Mouse (Mus musculus) MEL (cell line): ENCODE measurements at regions not wholly inside any gene's neighbourhood (a gene's known extent, or its start where the extent isn't known, plus 50 kb on each side); places are given as distances from the start of the nearest gene placed in this dataset.

Experiments
- DNase-seq: peaks from one replicate; pipeline ENCODE4 v3.0.0; 2011; ENCODE audit warnings: low read depth, low spot score
- H3K27ac ChIP-seq: 2 replicates; pipeline ENCODE4 v1.5.1; 2012; ENCODE audit warnings: low read depth, mild to moderate bottlenecking, control low read depth, low read length, moderate library complexity; ENCODE audit not compliant: control insufficient read depth
- H3K27me3 ChIP-seq, 2 experiments: fragments of 150-350 bp in 1 of 2; sonication (generic) in 1 of 2; 2 replicates each; pipeline ENCODE4 v1.6.1; 2012; ENCODE audit warnings: low read length in 2 of 2, mild to moderate bottlenecking in 2 of 2, improper control_type of control experiment in 1 of 2, moderate library complexity in 1 of 2; ENCODE audit not compliant: insufficient read depth in 2 of 2, control insufficient read depth in 1 of 2
- H3K36me3 ChIP-seq, 2 experiments: 2 replicates each; pipeline ENCODE4 v1.6.1; 2012 to 2014; ENCODE audit warnings: low read length in 2 of 2, improper control_type of control experiment in 1 of 2, inconsistent platforms in 1 of 2, mild to moderate bottlenecking in 1 of 2; ENCODE audit not compliant: insufficient read depth in 2 of 2, control insufficient read depth in 1 of 2
- H3K4me1 ChIP-seq, 2 experiments: fragments of 150-350 bp in 1 of 2; sonication (generic) in 1 of 2; 2 replicates each; pipeline ENCODE4 v1.6.1; 2012; ENCODE audit warnings: low read length in 2 of 2, improper control_type of control experiment in 1 of 2, mild to moderate bottlenecking in 1 of 2; ENCODE audit not compliant: insufficient read depth in 2 of 2, control insufficient read depth in 1 of 2
- H3K4me3 ChIP-seq, 2 experiments: fragments of 150-350 bp in 1 of 2; sonication (generic) in 1 of 2; 2 replicates each; pipeline ENCODE4 v1.5.1; 2012; ENCODE audit warnings: low read depth in 2 of 2, low read length in 2 of 2, mild to moderate bottlenecking in 2 of 2, moderate library complexity in 2 of 2, control low read depth in 1 of 2, improper control_type of control experiment in 1 of 2; ENCODE audit not compliant: control insufficient read depth in 1 of 2, insufficient read depth in 1 of 2
- H3K79me2 ChIP-seq: 2 replicates; pipeline ENCODE4 v1.6.1; 2012; ENCODE audit warnings: mild to moderate bottlenecking, low read length, moderate library complexity; ENCODE audit not compliant: control insufficient read depth, poor library complexity, insufficient read depth
- H3K9ac ChIP-seq: 2 replicates; pipeline ENCODE4 v1.6.1; 2012; ENCODE audit warnings: low read depth, mild to moderate bottlenecking, control low read depth, low read length, moderate library complexity; ENCODE audit not compliant: control insufficient read depth, poor library complexity, severe bottlenecking
- H3K9me3 ChIP-seq: fragments of 150-350 bp; sonication (generic); replicated peaks from 2 replicates; pipeline ENCODE4 v1.6.1; 2012; ENCODE audit warnings: mild to moderate bottlenecking, low read length, improper control_type of control experiment, moderate library complexity; ENCODE audit not compliant: insufficient read depth
- CHD2 ChIP-seq: IDR thresholded peaks from 2 replicates; pipeline ENCODE4 v1.6.1; 2011; ENCODE audit warnings: low read length, improper control_type of control experiment
- ETS1 ChIP-seq: IDR thresholded peaks from 2 replicates; pipeline ENCODE4 v1.6.1; 2012; ENCODE audit warnings: low read depth, mild to moderate bottlenecking, inconsistent platforms, low read length, improper control_type of control experiment, moderate library complexity
- GABPA ChIP-seq: IDR thresholded peaks from 2 replicates; pipeline ENCODE4 v1.6.1; 2012; ENCODE audit warnings: low read depth, mild to moderate bottlenecking, inconsistent platforms, low read length, improper control_type of control experiment, moderate library complexity
- GATA1 ChIP-seq: IDR thresholded peaks from 2 replicates; pipeline ENCODE4 v1.6.1; 2011; ENCODE audit warnings: low read depth, low read length, improper control_type of control experiment
- HCFC1 ChIP-seq: IDR thresholded peaks from 2 replicates; pipeline ENCODE4 v1.6.1; 2012; ENCODE audit warnings: low read depth, mild to moderate bottlenecking, inconsistent platforms, low read length, improper control_type of control experiment, moderate library complexity
- JUND ChIP-seq: IDR thresholded peaks from 2 replicates; pipeline ENCODE4 v1.6.1; 2011; ENCODE audit warnings: low read depth, mild to moderate bottlenecking, improper control_type of control experiment, low read length
- MAX ChIP-seq: IDR thresholded peaks from 2 replicates; pipeline ENCODE4 v1.6.1; 2011; ENCODE audit warnings: low read length, improper control_type of control experiment
- MAZ ChIP-seq: IDR thresholded peaks from 2 replicates; pipeline ENCODE4 v1.6.1; 2012; ENCODE audit warnings: low read depth, mild to moderate bottlenecking, inconsistent platforms, low read length, improper control_type of control experiment
- MXI1 ChIP-seq: IDR thresholded peaks from 2 replicates; pipeline ENCODE4 v1.6.1; 2011; ENCODE audit warnings: mild to moderate bottlenecking, low read depth, low read length, improper control_type of control experiment
- MYC ChIP-seq: IDR thresholded peaks from 2 replicates; pipeline ENCODE4 v1.6.1; 2011; ENCODE audit warnings: low read depth, mild to moderate bottlenecking, low read length, improper control_type of control experiment, moderate library complexity
- NELFE ChIP-seq: IDR thresholded peaks from 2 replicates; pipeline ENCODE4 v1.6.1; 2011; ENCODE audit warnings: low read depth, low read length, improper control_type of control experiment
- POLR2A ChIP-seq, 2 experiments: IDR thresholded peaks; 2 replicates each; pipeline ENCODE4 v1.6.1; 2011 to 2012; ENCODE audit warnings: low read length in 2 of 2, mild to moderate bottlenecking in 2 of 2, control low read depth in 1 of 2, improper control_type of control experiment in 1 of 2, low read depth in 1 of 2, moderate library complexity in 1 of 2; ENCODE audit not compliant: control insufficient read depth in 1 of 2, insufficient read depth in 1 of 2, poor library complexity in 1 of 2
- POLR2AphosphoS5 ChIP-seq: IDR thresholded peaks from 2 replicates; pipeline ENCODE4 v1.6.1; 2012; ENCODE audit warnings: low read depth, borderline replicate concordance, mild to moderate bottlenecking, inconsistent platforms, low read length, moderate library complexity, mixed read lengths
- SIN3A ChIP-seq: IDR thresholded peaks from 2 replicates; pipeline ENCODE4 v1.6.1; 2012; ENCODE audit warnings: low read length, improper control_type of control experiment, inconsistent platforms
- SMC3 ChIP-seq: IDR thresholded peaks from 2 replicates; pipeline ENCODE4 v1.6.1; 2011; ENCODE audit warnings: low read depth, low read length, improper control_type of control experiment
- TAL1 ChIP-seq: IDR thresholded peaks from 2 replicates; pipeline ENCODE4 v1.6.1; 2012; ENCODE audit warnings: mild to moderate bottlenecking, inconsistent platforms, low read length, moderate library complexity, mixed read lengths
- UBTF ChIP-seq: IDR thresholded peaks from 2 replicates; pipeline ENCODE4 v1.6.1; 2012; ENCODE audit warnings: low read depth, mild to moderate bottlenecking, inconsistent platforms, low read length, improper control_type of control experiment, moderate library complexity, borderline replicate concordance; ENCODE audit not compliant: insufficient read depth
- USF1 ChIP-seq: IDR thresholded peaks from 2 replicates; pipeline ENCODE4 v1.6.1; 2014; ENCODE audit warnings: low read depth, mild to moderate bottlenecking, inconsistent platforms, low read length, improper control_type of control experiment, moderate library complexity
- ZNF384 ChIP-seq: IDR thresholded peaks from 2 replicates; pipeline ENCODE4 v1.6.1; 2012; ENCODE audit warnings: low read depth, mild to moderate bottlenecking, inconsistent platforms, low read length, improper control_type of control experiment

DNA sequence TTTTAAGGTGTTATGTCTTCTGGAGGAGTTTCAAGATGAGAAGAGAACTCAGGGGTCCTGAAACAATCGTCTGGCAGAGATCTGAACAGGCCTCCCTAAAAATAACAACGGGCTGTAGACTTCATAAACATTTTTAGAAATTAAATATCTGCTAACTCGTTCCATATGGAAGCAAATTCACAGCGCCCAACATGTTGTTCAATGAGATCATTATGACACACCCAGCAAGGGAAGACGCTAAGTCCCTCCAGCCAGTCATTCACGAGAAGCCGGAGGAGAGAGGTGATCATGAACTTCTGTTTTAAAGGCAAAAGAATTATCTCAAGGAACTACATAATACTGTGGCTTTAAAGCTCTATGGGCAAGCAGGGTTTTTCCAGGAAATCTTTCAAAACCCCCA lies 334.8 kb downstream of the Efna5 start:
- H3K4me1 ChIP-seq = no peaks in the 10 kb centered on the region
- no peak for TF ChIP-seq SIN3A
- TF ChIP-seq USF1 = no peak
- TF ChIP-seq POLR2AphosphoS5 = no peak
- no peak for TF ChIP-seq MAZ
- no peak for TF ChIP-seq TAL1
- no peak for TF ChIP-seq POLR2A (IDR thresholded peaks at IDR 0.05; ENCODE audit: control insufficient read depth in 1 of 2, insufficient read depth in 1 of 2, low read depth in 1 of 2, low read length in 2 of 2, poor library complexity in 1 of 2)
- TF ChIP-seq CHD2 = no peak
- no peak for TF ChIP-seq MAX
- no peak for TF ChIP-seq MYC
- TF ChIP-seq UBTF = no peak
- TF ChIP-seq GATA1 = no peak
- no peak for TF ChIP-seq SMC3
- no peak for TF ChIP-seq ZNF384
- no peak for TF ChIP-seq MXI1
- TF ChIP-seq HCFC1 = no peak
- no peak for TF ChIP-seq GABPA
- no peak for TF ChIP-seq ETS1
- no peak overlapping the region for H3K4me3 ChIP-seq
- no peaks in the 10 kb centered on the region for H3K9me3 ChIP-seq
- H3K36me3 ChIP-seq = no peaks in the 10 kb centered on the region
- no peak overlapping the region for H3K27ac ChIP-seq
- no peaks in the 10 kb centered on the region for H3K79me2 ChIP-seq
- no peaks in the 10 kb centered on the region for H3K27me3 ChIP-seq
- no peak for DNase-seq
- H3K9ac ChIP-seq = no peak overlapping the region

DNA sequence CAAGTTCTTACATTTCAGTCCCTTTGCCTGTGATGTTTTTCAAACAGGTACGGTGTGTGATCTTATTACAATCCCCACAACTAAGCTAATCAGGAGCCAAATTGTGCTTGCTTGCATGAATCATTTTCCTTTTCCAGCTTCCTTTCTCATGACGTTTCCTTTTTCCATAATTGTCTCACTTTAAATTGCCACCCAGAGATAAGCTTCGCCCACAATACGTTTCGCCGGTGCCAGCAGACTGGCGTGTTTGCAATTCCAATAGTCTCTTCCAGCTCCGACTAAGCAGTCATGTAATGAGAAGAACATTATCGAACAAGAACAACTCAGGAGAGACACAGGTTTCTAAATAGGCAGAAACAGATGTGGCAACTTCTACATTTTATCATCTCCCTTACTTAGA lies 335.8 kb downstream of the Efna5 start:
- Histone ChIP-seq H3K27me3 (no peaks in the 10 kb centered on the region), H3K4me3 (no peak overlapping the region), H3K36me3 (no peaks in the 10 kb centered on the region), H3K27ac (no peak overlapping the region), H3K4me1 (no peaks in the 10 kb centered on the region), H3K9me3 (no peaks in the 10 kb centered on the region), H3K79me2 (no peaks in the 10 kb centered on the region), H3K9ac (no peak overlapping the region)
- TF ChIP-seq GATA1 (no peak), ETS1 (no peak), JUND (no peak), NELFE (no peak), MYC (no peak)
- DNase-seq = no peak
